Mouse (Mus musculus): ENCODE results near the gene Polr3h. TPM values are rescaled to one million over a fixed set of nuclear protein-coding genes. Genes with fewer than 3 reads are reported as not detected.

The Polr3h gene
- polyA plus RNA-seq, 1 experiment from 2014 or later: 100.0 TPM

- Histone ChIP-seq H3K36me3 (replicated peaks; ENCODE audit: control insufficient read depth, insufficient read depth) (no peaks in the 10 kb centered on the region), H3K9me3 (ENCODE audit: control insufficient read depth, low read length) (no peaks in the 10 kb centered on the region), H3K4me1 (replicated peaks; ENCODE audit: control insufficient read depth, insufficient read depth, low read length) (no peaks in the 10 kb centered on the region), H3K4me2 (replicated peaks) (no peak overlapping the region), H3K9ac (no peak overlapping the region), H3K4me3 (replicated peaks; ENCODE audit: low read length) (no peak overlapping the region), H3K27ac (no peak overlapping the region), H3K27me3 (ENCODE audit: control insufficient read depth, insufficient read depth, low read length) (no peaks in the 10 kb centered on the region)
- DNase-seq (ENCODE audit: low spot score): no peak
- no peak for ATAC-seq (ENCODE audit: low FRiP score)
- WGBS: 75% methylated on average over 1 of the region's 1 CpGs
Measured at GRCm38 (mm10) chr15:81964262-81964661, 38.2 kb upstream of the Polr3h start.

- Histone ChIP-seq H3K9ac (no peak overlapping the region; the same call in 1 of the 2 replicates), H3K4me3 (replicated peaks; ENCODE audit: low read length) (peak overlapping the region; percentile 71), H3K36me3 (replicated peaks; ENCODE audit: control insufficient read depth, insufficient read depth) (peaks cover 2% of the 10 kb centered on the region), H3K27ac (no peak overlapping the region), H3K4me2 (replicated peaks) (peak overlapping the region; percentile 96), H3K27me3 (ENCODE audit: control insufficient read depth, insufficient read depth, low read length) (no peaks in the 10 kb centered on the region), H3K9me3 (ENCODE audit: control insufficient read depth, low read length) (no peaks in the 10 kb centered on the region), H3K4me1 (replicated peaks; ENCODE audit: control insufficient read depth, insufficient read depth, low read length) (no peaks in the 10 kb centered on the region)
- DNase-seq (ENCODE audit: low spot score) (no peak), ATAC-seq (ENCODE audit: low FRiP score) (no peak)
- 4% methylated on average over 6 of the region's 8 CpGs for WGBS
Measured at GRCm38 (mm10) chr15:81961078-81961451, 35.0 kb upstream of the Polr3h start.

GRCm38 (mm10) chr15:81960171-81961077 lies 34.4 kb upstream of the Polr3h start, which contains the start of gene Pmm1:
Gene Pmm1 (minus strand): TSS chr15:81960930.
- H3K4me2 ChIP-seq (replicated peaks): peak within 1 kb of the TSS; percentile 96
- DNase-seq (ENCODE audit: low spot score) (peak; percentile 98), ATAC-seq (ENCODE audit: low FRiP score) (peak; percentile 97)
- H3K4me1 ChIP-seq (replicated peaks; ENCODE audit: control insufficient read depth, insufficient read depth, low read length): no peaks in the 10 kb centered on the region
- H3K9me3 ChIP-seq (ENCODE audit: control insufficient read depth, low read length): no peaks in the 10 kb centered on the region
- H3K36me3 ChIP-seq (replicated peaks; ENCODE audit: control insufficient read depth, insufficient read depth): peaks cover 7% of the 10 kb centered on the region
- H3K9ac ChIP-seq: peak within 1 kb of the TSS; percentile 85
- H3K27me3 ChIP-seq (ENCODE audit: control insufficient read depth, insufficient read depth, low read length): no peaks in the 10 kb centered on the region
- H3K4me3 ChIP-seq (replicated peaks; ENCODE audit: low read length): peak within 1 kb of the TSS; percentile 71
- peak within 1 kb of the TSS; percentile 90 for H3K27ac ChIP-seq
- WGBS: under 1% methylated on average over 77 of the region's 77 CpGs

- no peak overlapping the region for H3K27ac ChIP-seq
- H3K4me2 ChIP-seq (replicated peaks): peak overlapping the region; percentile 4; the same call in 1 of the 2 replicates
- H3K4me3 ChIP-seq (replicated peaks; ENCODE audit: low read length): no peak overlapping the region
- 97% methylated on average over 3 of the region's 3 CpGs for WGBS
- H3K9me3 ChIP-seq (ENCODE audit: control insufficient read depth, low read length): no peaks in the 10 kb centered on the region
- ATAC-seq (ENCODE audit: low FRiP score) (no peak), DNase-seq (ENCODE audit: low spot score) (no peak)
- no peaks in the 10 kb centered on the region for H3K4me1 ChIP-seq (replicated peaks; ENCODE audit: control insufficient read depth, insufficient read depth, low read length)
- 0 out of 2 replicates have a peak overlapping the region, but pooled peaks have one; percentile 11 for H3K9ac ChIP-seq
- peaks cover 21% of the 10 kb centered on the region for H3K36me3 ChIP-seq (replicated peaks; ENCODE audit: control insufficient read depth, insufficient read depth)
- H3K27me3 ChIP-seq (ENCODE audit: control insufficient read depth, insufficient read depth, low read length): no peaks in the 10 kb centered on the region
Measured at GRCm38 (mm10) chr15:81958906-81959305, 32.9 kb upstream of the Polr3h start.

- ATAC-seq (ENCODE audit: low FRiP score): no peak
- Histone ChIP-seq H3K4me1 (replicated peaks; ENCODE audit: control insufficient read depth, insufficient read depth, low read length) (no peaks in the 10 kb centered on the region), H3K27ac (no peak overlapping the region), H3K4me2 (replicated peaks) (no peak overlapping the region), H3K9me3 (ENCODE audit: control insufficient read depth, low read length) (no peaks in the 10 kb centered on the region), H3K9ac (no peak overlapping the region), H3K36me3 (replicated peaks; ENCODE audit: control insufficient read depth, insufficient read depth) (peaks cover 25% of the 10 kb centered on the region), H3K27me3 (ENCODE audit: control insufficient read depth, insufficient read depth, low read length) (no peaks in the 10 kb centered on the region), H3K4me3 (replicated peaks; ENCODE audit: low read length) (no peak overlapping the region)
- WGBS: 89% methylated on average over 11 of the region's 11 CpGs
- no peak for DNase-seq (ENCODE audit: low spot score)
Measured at GRCm38 (mm10) chr15:81957598-81957997, 31.6 kb upstream of the Polr3h start.

GRCm38 (mm10) chr15:81956457-81956856 lies 30.4 kb upstream of the Polr3h start:
- DNase-seq (ENCODE audit: low spot score) (no peak), ATAC-seq (ENCODE audit: low FRiP score) (no peak)
- Histone ChIP-seq H3K27ac (no peak overlapping the region), H3K4me2 (replicated peaks) (no peak overlapping the region), H3K4me1 (replicated peaks; ENCODE audit: control insufficient read depth, insufficient read depth, low read length) (no peaks in the 10 kb centered on the region), H3K36me3 (replicated peaks; ENCODE audit: control insufficient read depth, insufficient read depth) (peaks cover 36% of the 10 kb centered on the region), H3K9me3 (ENCODE audit: control insufficient read depth, low read length) (no peaks in the 10 kb centered on the region), H3K27me3 (ENCODE audit: control insufficient read depth, insufficient read depth, low read length) (no peaks in the 10 kb centered on the region), H3K4me3 (replicated peaks; ENCODE audit: low read length) (no peak overlapping the region), H3K9ac (no peak overlapping the region)
- 59% methylated on average over 8 of the region's 8 CpGs for WGBS

- no peaks in the 10 kb centered on the region for H3K27me3 ChIP-seq (ENCODE audit: control insufficient read depth, insufficient read depth, low read length)
- no peak overlapping the region for H3K27ac ChIP-seq
- peaks cover 47% of the 10 kb centered on the region for H3K36me3 ChIP-seq (replicated peaks; ENCODE audit: control insufficient read depth, insufficient read depth)
- DNase-seq (ENCODE audit: low spot score) (no peak), ATAC-seq (ENCODE audit: low FRiP score) (no peak)
- H3K9ac ChIP-seq: no peak overlapping the region
- H3K4me2 ChIP-seq (replicated peaks): no peak overlapping the region
- H3K9me3 ChIP-seq (ENCODE audit: control insufficient read depth, low read length): no peaks in the 10 kb centered on the region
- no peak overlapping the region for H3K4me3 ChIP-seq (replicated peaks; ENCODE audit: low read length)
- 93% methylated on average over 15 of the region's 15 CpGs for WGBS
- no peaks in the 10 kb centered on the region for H3K4me1 ChIP-seq (replicated peaks; ENCODE audit: control insufficient read depth, insufficient read depth, low read length)
Measured at GRCm38 (mm10) chr15:81955414-81955813, 29.4 kb upstream of the Polr3h start.

- ATAC-seq (ENCODE audit: low FRiP score) (no peak), DNase-seq (ENCODE audit: low spot score) (no peak)
- 95% methylated on average over 6 of the region's 6 CpGs for WGBS
- no peak overlapping the region for H3K27ac ChIP-seq
- H3K36me3 ChIP-seq (replicated peaks; ENCODE audit: control insufficient read depth, insufficient read depth): peaks cover 54% of the 10 kb centered on the region
- H3K9me3 ChIP-seq (ENCODE audit: control insufficient read depth, low read length): no peaks in the 10 kb centered on the region
- no peaks in the 10 kb centered on the region for H3K27me3 ChIP-seq (ENCODE audit: control insufficient read depth, insufficient read depth, low read length)
- no peaks in the 10 kb centered on the region for H3K4me1 ChIP-seq (replicated peaks; ENCODE audit: control insufficient read depth, insufficient read depth, low read length)
- H3K4me3 ChIP-seq (replicated peaks; ENCODE audit: low read length): no peak overlapping the region
- no peak overlapping the region for H3K4me2 ChIP-seq (replicated peaks)
- H3K9ac ChIP-seq: no peak overlapping the region
Measured at GRCm38 (mm10) chr15:81954716-81955115, 28.7 kb upstream of the Polr3h start.

- DNase-seq (ENCODE audit: low spot score): no peak
- no peaks in the 10 kb centered on the region for H3K9me3 ChIP-seq (ENCODE audit: control insufficient read depth, low read length)
- no peak for ATAC-seq (ENCODE audit: low FRiP score)
- H3K4me1 ChIP-seq (replicated peaks; ENCODE audit: control insufficient read depth, insufficient read depth, low read length): no peaks in the 10 kb centered on the region
- no peaks in the 10 kb centered on the region for H3K27me3 ChIP-seq (ENCODE audit: control insufficient read depth, insufficient read depth, low read length)
- no peak overlapping the region for H3K9ac ChIP-seq
- H3K4me2 ChIP-seq (replicated peaks): no peak overlapping the region
- H3K36me3 ChIP-seq (replicated peaks; ENCODE audit: control insufficient read depth, insufficient read depth): peaks cover 59% of the 10 kb centered on the region
- WGBS: 95% methylated on average over 9 of the region's 9 CpGs
- H3K27ac ChIP-seq: no peak overlapping the region
- no peak overlapping the region for H3K4me3 ChIP-seq (replicated peaks; ENCODE audit: low read length)
Measured at GRCm38 (mm10) chr15:81954151-81954583, 28.1 kb upstream of the Polr3h start.

Measured in hindbrain, embryonic 14.5 days (tissue).